ENCODE assay signal across 14 mouse cellular contexts in genomic region chr12:70614101-70614500, GRCm38 (mm10).
"Had no signal": no experiment of that assay in that cellular context is flagged by ENCODE, and none has a peak within 500 bp of the region (broad histone marks: within the 10 kb centered on the region; RNA-seq: fewer than 3 reads in every experiment).

No protein-coding gene starts in this region.

- H3K9ac ChIP-seq: lung, embryonic 14.5 days; midbrain, embryonic 12.5 days; neural tube, embryonic 12.5 days; stomach, embryonic 15.5 days had no signal

- H3K4me1 ChIP-seq: midbrain, embryonic 12.5 days; stomach, embryonic 15.5 days had no signal

- H3K9me3 ChIP-seq: midbrain, embryonic 12.5 days; neural tube, embryonic 12.5 days; stomach, embryonic 15.5 days had no signal

- DNase-seq: lung, adult 18-20 months; lung, embryonic 14.5 days; lung, postnatal 10 days; midbrain, embryonic 14.5 days; right cerebral cortex, postnatal 14 days; thymus, adult 2 months; thymus, postnatal 25 days; thymus, postnatal 4 days had no signal

- H3K4me3 ChIP-seq: megakaryocyte, embryonic 14.5 days; midbrain, embryonic 12.5 days; neural tube, embryonic 12.5 days; stomach, embryonic 15.5 days had no signal

- H3K27ac ChIP-seq: macrophage; midbrain, embryonic 12.5 days; neural tube, embryonic 12.5 days; stomach, embryonic 15.5 days; stomach, postnatal 0 days had no signal

- H3K36me3 ChIP-seq: midbrain, embryonic 12.5 days; neural tube, embryonic 12.5 days; stomach, embryonic 15.5 days had no signal

- H3K27me3 ChIP-seq: midbrain, embryonic 12.5 days; neural tube, embryonic 12.5 days; stomach, embryonic 15.5 days had no signal
